9 mouse cellular contexts compared by ENCODE assay signal in the genomic region with DNA sequence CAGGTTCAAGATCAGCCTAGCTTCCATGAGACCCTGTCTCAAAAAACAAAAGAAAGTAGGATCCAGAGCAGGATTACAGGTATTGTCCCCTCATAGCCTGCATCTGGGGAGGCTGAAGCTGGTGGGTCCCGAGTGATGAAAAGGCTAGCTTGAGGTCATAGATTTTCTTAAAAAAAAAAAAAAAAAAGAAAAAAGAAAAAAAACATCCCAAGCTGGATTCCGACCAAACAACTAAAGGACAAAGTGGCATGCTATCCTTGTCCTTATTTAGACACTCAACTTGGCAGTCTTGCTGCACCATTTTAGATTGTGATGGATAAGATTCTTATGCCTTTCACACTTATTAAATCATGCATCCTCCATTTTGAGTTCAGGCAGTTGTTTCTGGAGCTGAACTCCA. TPM values are rescaled to one million over a fixed set of nuclear protein-coding genes. Genes with fewer than 3 reads are reported as not detected.
DNase-seq lines count a peak whose midpoint lies in the region; ATAC-seq and TF ChIP-seq lines count a peak whose summit lies in the region.
"Had no signal": no experiment of that assay in that cellular context is flagged by ENCODE, and none has a peak within 500 bp of the region (broad histone marks: within the 10 kb centered on the region; RNA-seq: fewer than 3 reads in every experiment).

No protein-coding gene starts in this region.

- peaks cover 2% of the 10 kb centered on the region for H3K79me2 ChIP-seq in heart, adult 2 months (replicated peaks; ENCODE audit: control insufficient read depth, insufficient read depth, low read length)

- intact Hi-C loops in heart, adult 2 months (cut with DNase I): no loop called here
- intact Hi-C loops in heart, postnatal 36 days (cut with DNase I): loop anchor here (2.0 kb wide), 1 partner anchor 14 kb away; the partner anchor contains the start of gene Msl1
- intact Hi-C loops in left cerebral cortex, postnatal 14 days (cut with DNase I): no loop called here

- peaks cover 9% of the 10 kb centered on the region for H3K4me1 ChIP-seq in heart, adult 2 months (ENCODE audit: control insufficient read depth, insufficient read depth, low read length)
- H3K4me1 ChIP-seq in lung, postnatal 0 days (ENCODE audit: insufficient read depth, low read depth, low read length): peaks cover 5% of the 10 kb centered on the region; the same call in 1 of the 2 replicates
- peaks cover 4% of the 10 kb centered on the region; the same call in 1 of the 2 replicates for H3K4me1 ChIP-seq in lung, adult 2 months (ENCODE audit: control insufficient read depth, insufficient read depth, low read length)
- 0 out of 2 replicates have a peak, but pooled peaks cover 3% of the 10 kb centered on the region for H3K4me1 ChIP-seq in intestine, embryonic 15.5 days (replicated peaks)
- peaks cover 34% of the 10 kb centered on the region for H3K4me1 ChIP-seq in neural tube, embryonic 15.5 days

- H3K36me3 ChIP-seq in heart, adult 2 months (ENCODE audit: control insufficient read depth, insufficient read depth, low read length): peaks cover 39% of the 10 kb centered on the region
- peaks cover 32% of the 10 kb centered on the region for H3K36me3 ChIP-seq in lung, postnatal 0 days (ENCODE audit: insufficient read depth, low read length)
- peaks cover 26% of the 10 kb centered on the region for H3K36me3 ChIP-seq in intestine, embryonic 15.5 days
- peaks cover 62% of the 10 kb centered on the region for H3K36me3 ChIP-seq in neural tube, embryonic 15.5 days

- no peaks in the 10 kb centered on the region for H3K9me3 ChIP-seq in lung, postnatal 0 days (ENCODE audit: low read length)
- H3K9me3 ChIP-seq in intestine, embryonic 15.5 days: no peaks in the 10 kb centered on the region
- no peaks in the 10 kb centered on the region for H3K9me3 ChIP-seq in neural tube, embryonic 15.5 days (replicated peaks)

- H3K27me3 ChIP-seq in heart, adult 2 months (ENCODE audit: control insufficient read depth, insufficient read depth, low read length): no peaks in the 10 kb centered on the region
- H3K27me3 ChIP-seq in lung, postnatal 0 days (replicated peaks; ENCODE audit: insufficient read depth, low read length): no peaks in the 10 kb centered on the region
- no peaks in the 10 kb centered on the region for H3K27me3 ChIP-seq in intestine, embryonic 15.5 days (replicated peaks)
- no peaks in the 10 kb centered on the region for H3K27me3 ChIP-seq in neural tube, embryonic 15.5 days (replicated peaks)

- no peak overlapping the region for H3K4me2 ChIP-seq in lung, postnatal 0 days (replicated peaks; ENCODE audit: low read depth, low read length)
- H3K4me2 ChIP-seq in intestine, embryonic 15.5 days (replicated peaks): peak overlapping the region; percentile 66; the same call in 1 of the 2 replicates
- H3K4me2 ChIP-seq in neural tube, embryonic 15.5 days: peak overlapping the region; percentile 74

- H3K4me3 ChIP-seq in heart, adult 2 months: no peak overlapping the region; the same call in 1 of the 2 replicates
- H3K4me3 ChIP-seq in lung, postnatal 0 days (ENCODE audit: low read depth, low read length): no peak overlapping the region
- no peak overlapping the region for H3K4me3 ChIP-seq in lung, adult 2 months (replicated peaks; ENCODE audit: extremely low read depth, low read depth, low read length)
- no peak overlapping the region; the same call in 1 of the 2 replicates for H3K4me3 ChIP-seq in intestine, embryonic 15.5 days (replicated peaks)
- H3K4me3 ChIP-seq in neural tube, embryonic 15.5 days (replicated peaks): peak overlapping the region; percentile 83; the same call in 1 of the 2 replicates

- no peak overlapping the region for H3K9ac ChIP-seq in heart, adult 2 months (ENCODE audit: low read depth, low read length)
- H3K9ac ChIP-seq in lung, postnatal 0 days (replicated peaks; ENCODE audit: low read depth): no peak overlapping the region
- H3K9ac ChIP-seq in intestine, embryonic 15.5 days: no peak overlapping the region
- no peak overlapping the region for H3K9ac ChIP-seq in neural tube, embryonic 15.5 days (replicated peaks)

- no peak for TF ChIP-seq CTCF in heart, adult 2 months (IDR thresholded peaks at IDR 0.05)
- no peak for TF ChIP-seq CTCF in lung, postnatal 0 days (IDR thresholded peaks at IDR 0.05)
- TF ChIP-seq CTCF in lung, adult 2 months (IDR thresholded peaks at IDR 0.05; ENCODE audit: insufficient read depth, low read length): no peak

- no peak for TF ChIP-seq POLR2A in heart, adult 2 months (IDR thresholded peaks at IDR 0.05; ENCODE audit: insufficient read depth, low read depth, low read length)
- TF ChIP-seq POLR2A in lung, adult 2 months (IDR thresholded peaks at IDR 0.05; ENCODE audit: borderline replicate concordance, extremely low read depth, low read depth, low read length): no peak

- peak overlapping the region; percentile 92 for H3K27ac ChIP-seq in heart, adult 2 months
- peak overlapping the region; percentile 99; the same call in 1 of the 2 replicates for H3K27ac ChIP-seq in lung, postnatal 0 days (ENCODE audit: low read length)
- no peak overlapping the region for H3K27ac ChIP-seq in intestine, embryonic 15.5 days
- H3K27ac ChIP-seq in neural tube, embryonic 15.5 days (replicated peaks): peak overlapping the region; percentile 99

- DNase-seq in heart, adult 2 months: no peak
- no peak for DNase-seq in heart, postnatal 36 days
- no peak for DNase-seq in lung, postnatal 0 days (ENCODE audit: low spot score)
- DNase-seq in lung, adult 2 months: no peak
- DNase-seq in left cerebral cortex, postnatal 14 days (ENCODE audit: low spot score in 2 of 2): no peak
- no peak for DNase-seq in ovary, postnatal 10 days (ENCODE audit: low spot score)
- DNase-seq: adrenal gland, adult 8-10 months had no signal

- no peak for ATAC-seq in lung, postnatal 0 days
- ATAC-seq in intestine, embryonic 15.5 days: no peak
- ATAC-seq in neural tube, embryonic 15.5 days (ENCODE audit: low FRiP score): no peak

- TF ChIP-seq EP300 in heart, adult 2 months (IDR thresholded peaks at IDR 0.05; ENCODE audit: insufficient read depth, low read depth, low read length): no peak
- no peak for TF ChIP-seq EP300 in lung, postnatal 0 days (IDR thresholded peaks at IDR 0.05)

- 46% methylated on average over 2 of the region's 2 CpGs for WGBS in heart, adult 2 months
- 60% methylated on average over 2 of the region's 2 CpGs for WGBS in lung, postnatal 0 days
- WGBS in lung, adult 2 months: 61% methylated on average over 2 of the region's 2 CpGs
- WGBS in intestine, embryonic 15.5 days: 59% methylated on average over 2 of the region's 2 CpGs
- WGBS in neural tube, embryonic 15.5 days: 70% methylated on average over 2 of the region's 2 CpGs

RNA-seq across cellular contexts. Expression of gene Casc3, which starts 3.7 kb away (rescaled TPM):
- total RNA-seq in heart, adult 2 months (2021): 10 to 100 TPM; 18.7 to 20.7 TPM
- polyA plus RNA-seq in heart, adult 2 months (2012; rRNA removed): 17.5 and 25.2 TPM in 2 replicates
- total RNA-seq in heart, postnatal 36 days (2021): 10 to 100 TPM; 26.1 to 26.2 TPM
- polyA plus RNA-seq in lung, postnatal 0 days (2015; fragmentation: Nextera tagmentation; extraction: Ambion mirVana): 22.7 and 22.9 TPM in 2 replicates
- 33.6 and 37.9 TPM in 2 replicates for polyA plus RNA-seq in lung, adult 2 months (2012; rRNA removed)
- polyA plus RNA-seq in intestine, embryonic 15.5 days (2015; fragmentation: Nextera tagmentation; extraction: Ambion mirVana): 28.2 and 29.8 TPM in 2 replicates
- 44.3 and 46.8 TPM in 2 replicates for polyA plus RNA-seq in neural tube, embryonic 15.5 days (2015; fragmentation: Nextera tagmentation; extraction: Ambion mirVana)
- 10 to 100 TPM; 53.1 to 54.6 TPM for total RNA-seq in left cerebral cortex, postnatal 14 days (2021)

RNA-seq across cellular contexts. Expression of gene Msl1, which starts 13.1 kb away (rescaled TPM):
- total RNA-seq in heart, adult 2 months (2021): 10 to 100 TPM; 68.9 to 75.3 TPM
- 21.9 and 44.4 TPM in 2 replicates for polyA plus RNA-seq in heart, adult 2 months (2012; rRNA removed)
- total RNA-seq in heart, postnatal 36 days (2021): 10 to 100 TPM; 74.4 to 75.3 TPM
- 16.3 and 21.3 TPM in 2 replicates for polyA plus RNA-seq in lung, postnatal 0 days (2015; fragmentation: Nextera tagmentation; extraction: Ambion mirVana)
- 39.0 and 54.3 TPM in 2 replicates for polyA plus RNA-seq in lung, adult 2 months (2012; rRNA removed)
- 18.9 and 19.7 TPM in 2 replicates for polyA plus RNA-seq in intestine, embryonic 15.5 days (2015; fragmentation: Nextera tagmentation; extraction: Ambion mirVana)
- polyA plus RNA-seq in neural tube, embryonic 15.5 days (2015; fragmentation: Nextera tagmentation; extraction: Ambion mirVana): 27.5 and 30.1 TPM in 2 replicates
- 100 to 1,000 TPM; 168 to 170 TPM for total RNA-seq in left cerebral cortex, postnatal 14 days (2021)

RNA-seq across cellular contexts. Expression of gene Rapgefl1, which starts 28.2 kb away (rescaled TPM):
- total RNA-seq in heart, adult 2 months (2021): under 1 TPM; 0.50 to 0.77 TPM
- polyA plus RNA-seq in heart, adult 2 months (2012; rRNA removed): 2.8 and 3.0 TPM in 2 replicates
- under 1 TPM; 0.57 to 0.72 TPM for total RNA-seq in heart, postnatal 36 days (2021)
- polyA plus RNA-seq in lung, postnatal 0 days (2015; fragmentation: Nextera tagmentation; extraction: Ambion mirVana): 1.1 and 1.5 TPM in 2 replicates
- 3.4 and 18.4 TPM in 2 replicates for polyA plus RNA-seq in lung, adult 2 months (2012; rRNA removed)
- polyA plus RNA-seq in intestine, embryonic 15.5 days (2015; fragmentation: Nextera tagmentation; extraction: Ambion mirVana): 1.1 and 1.2 TPM in 2 replicates
- 12.5 and 13.7 TPM in 2 replicates for polyA plus RNA-seq in neural tube, embryonic 15.5 days (2015; fragmentation: Nextera tagmentation; extraction: Ambion mirVana)
- total RNA-seq in left cerebral cortex, postnatal 14 days (2021): 100 to 1,000 TPM; 141 to 143 TPM

RNA-seq across cellular contexts. Expression of gene Nr1d1, which starts 33.3 kb away (rescaled TPM):
- total RNA-seq in heart, adult 2 months (2021): 100 to 1,000 TPM in 1 of 2 experiments, 10 to 100 TPM in 1; 35.5 to 111 TPM
- polyA plus RNA-seq in heart, adult 2 months (2012; rRNA removed): 190 and 208 TPM in 2 replicates
- 100 to 1,000 TPM; 104 to 107 TPM for total RNA-seq in heart, postnatal 36 days (2021)
- 6.9 and 8.9 TPM in 2 replicates for polyA plus RNA-seq in lung, postnatal 0 days (2015; fragmentation: Nextera tagmentation; extraction: Ambion mirVana)
- polyA plus RNA-seq in lung, adult 2 months (2012; rRNA removed): 213 and 329 TPM in 2 replicates
- 2.6 and 2.7 TPM in 2 replicates for polyA plus RNA-seq in intestine, embryonic 15.5 days (2015; fragmentation: Nextera tagmentation; extraction: Ambion mirVana)
- polyA plus RNA-seq in neural tube, embryonic 15.5 days (2015; fragmentation: Nextera tagmentation; extraction: Ambion mirVana): 3.8 and 4.0 TPM in 2 replicates
- 10 to 100 TPM; 82.0 to 85.4 TPM for total RNA-seq in left cerebral cortex, postnatal 14 days (2021)

RNA-seq across cellular contexts. Expression of gene Wipf2, which starts 55.0 kb away (rescaled TPM):
- 1 to 10 TPM; 9.1 to 9.6 TPM for total RNA-seq in heart, adult 2 months (2021)
- 4.0 and 5.1 TPM in 2 replicates for polyA plus RNA-seq in heart, adult 2 months (2012; rRNA removed)
- 10 to 100 TPM in 1 of 2 experiments, 1 to 10 TPM in 1; 8.1 to 10.2 TPM for total RNA-seq in heart, postnatal 36 days (2021)
- 4.0 and 4.1 TPM in 2 replicates for polyA plus RNA-seq in lung, postnatal 0 days (2015; fragmentation: Nextera tagmentation; extraction: Ambion mirVana)
- 10.1 and 14.0 TPM in 2 replicates for polyA plus RNA-seq in lung, adult 2 months (2012; rRNA removed)
- polyA plus RNA-seq in intestine, embryonic 15.5 days (2015; fragmentation: Nextera tagmentation; extraction: Ambion mirVana): 3.7 and 4.2 TPM in 2 replicates
- 3.9 and 4.8 TPM in 2 replicates for polyA plus RNA-seq in neural tube, embryonic 15.5 days (2015; fragmentation: Nextera tagmentation; extraction: Ambion mirVana)
- total RNA-seq in left cerebral cortex, postnatal 14 days (2021): 10 to 100 TPM; 45.5 to 45.9 TPM
